Mouse (Mus musculus): ENCODE measurements around the gene Zfp62. TPM values are rescaled to one million over a fixed set of nuclear protein-coding genes. Genes with fewer than 3 reads are reported as not detected.

Gene Zfp62
- polyA plus RNA-seq (2015; fragmentation: Illumina TruSeq; extraction: RNeasy Lipid Tissue Mini Kit (QIAGEN cat#74804); ENCODE audit: insufficient read depth, low read depth, low replicate concordance) = 5.4 TPM

GRCm38 (mm10) chr11:49203129-49203768 is at the start of gene Zfp62:
TSS of gene Zfp62 (plus strand) at chr11:49203292.

GRCm38 (mm10) chr11:49154077-49154476 is 49.0 kb upstream of the Zfp62 start, which contains the start of gene Olfr1394:
TSS of gene Olfr1394 (plus strand) at chr11:49154377.

GRCm38 (mm10) chr11:49186955-49187488 is 16.1 kb upstream of the Zfp62 start, which contains the start of gene Btnl9:
TSS of gene Btnl9 (minus strand) at chr11:49187159.

GRCm38 (mm10) chr11:49243727-49244594 is 40.9 kb downstream of the Zfp62 start, which contains the start of gene Mgat1:
TSS of gene Mgat1 (plus strand) at chr11:49244191.

Other genes with a start within 250 kb of the Zfp62 start
- not detected for gene Olfr56, start 224.4 kb upstream of the Zfp62 start, polyA plus RNA-seq (2015; fragmentation: Illumina TruSeq; extraction: RNeasy Lipid Tissue Mini Kit (QIAGEN cat#74804); ENCODE audit: insufficient read depth, low read depth, low replicate concordance)
- 1.9 TPM for gene 9930111J21Rik1, start 223.9 kb upstream of the Zfp62 start, polyA plus RNA-seq (2015; fragmentation: Illumina TruSeq; extraction: RNeasy Lipid Tissue Mini Kit (QIAGEN cat#74804); ENCODE audit: insufficient read depth, low read depth, low replicate concordance)
- gene Gm12185, start 211.1 kb upstream of the Zfp62 start, polyA plus RNA-seq (2015; fragmentation: Illumina TruSeq; extraction: RNeasy Lipid Tissue Mini Kit (QIAGEN cat#74804); ENCODE audit: insufficient read depth, low read depth, low replicate concordance) = not detected
- gene Tgtp1, start 209.1 kb upstream of the Zfp62 start, polyA plus RNA-seq (2015; fragmentation: Illumina TruSeq; extraction: RNeasy Lipid Tissue Mini Kit (QIAGEN cat#74804); ENCODE audit: insufficient read depth, low read depth, low replicate concordance) = 9.7 TPM
- gene 9930111J21Rik2, start 152.1 kb upstream of the Zfp62 start, polyA plus RNA-seq (2015; fragmentation: Illumina TruSeq; extraction: RNeasy Lipid Tissue Mini Kit (QIAGEN cat#74804); ENCODE audit: insufficient read depth, low read depth, low replicate concordance) = 2.8 TPM
- 9.2 TPM for gene Tgtp2, start 139.1 kb upstream of the Zfp62 start, polyA plus RNA-seq (2015; fragmentation: Illumina TruSeq; extraction: RNeasy Lipid Tissue Mini Kit (QIAGEN cat#74804); ENCODE audit: insufficient read depth, low read depth, low replicate concordance)
- 5.4 TPM for gene Ifi47, start 126.7 kb upstream of the Zfp62 start, polyA plus RNA-seq (2015; fragmentation: Illumina TruSeq; extraction: RNeasy Lipid Tissue Mini Kit (QIAGEN cat#74804); ENCODE audit: insufficient read depth, low read depth, low replicate concordance)
- gene Olfr1396, start 88.4 kb upstream of the Zfp62 start, polyA plus RNA-seq (2015; fragmentation: Illumina TruSeq; extraction: RNeasy Lipid Tissue Mini Kit (QIAGEN cat#74804); ENCODE audit: insufficient read depth, low read depth, low replicate concordance) = 1.1 TPM
- not detected for gene Olfr1395, start 61.0 kb upstream of the Zfp62 start, polyA plus RNA-seq (2015; fragmentation: Illumina TruSeq; extraction: RNeasy Lipid Tissue Mini Kit (QIAGEN cat#74804); ENCODE audit: insufficient read depth, low read depth, low replicate concordance)
- not detected for gene Olfr1394, start 48.9 kb upstream of the Zfp62 start, polyA plus RNA-seq (2015; fragmentation: Illumina TruSeq; extraction: RNeasy Lipid Tissue Mini Kit (QIAGEN cat#74804); ENCODE audit: insufficient read depth, low read depth, low replicate concordance)
- 19.2 TPM for gene Btnl9, start 16.1 kb upstream of the Zfp62 start, polyA plus RNA-seq (2015; fragmentation: Illumina TruSeq; extraction: RNeasy Lipid Tissue Mini Kit (QIAGEN cat#74804); ENCODE audit: insufficient read depth, low read depth, low replicate concordance)
- 21.8 TPM for gene Mgat1, start 40.9 kb downstream of the Zfp62 start, polyA plus RNA-seq (2015; fragmentation: Illumina TruSeq; extraction: RNeasy Lipid Tissue Mini Kit (QIAGEN cat#74804); ENCODE audit: insufficient read depth, low read depth, low replicate concordance)
- 0.37 TPM for gene Olfr1393, start 75.0 kb downstream of the Zfp62 start, polyA plus RNA-seq (2015; fragmentation: Illumina TruSeq; extraction: RNeasy Lipid Tissue Mini Kit (QIAGEN cat#74804); ENCODE audit: insufficient read depth, low read depth, low replicate concordance)
- gene Olfr1392, start 82.0 kb downstream of the Zfp62 start, polyA plus RNA-seq (2015; fragmentation: Illumina TruSeq; extraction: RNeasy Lipid Tissue Mini Kit (QIAGEN cat#74804); ENCODE audit: insufficient read depth, low read depth, low replicate concordance) = not detected
- gene Olfr10, start 101.4 kb downstream of the Zfp62 start, polyA plus RNA-seq (2015; fragmentation: Illumina TruSeq; extraction: RNeasy Lipid Tissue Mini Kit (QIAGEN cat#74804); ENCODE audit: insufficient read depth, low read depth, low replicate concordance) = not detected
- not detected for gene Olfr1391, start 119.5 kb downstream of the Zfp62 start, polyA plus RNA-seq (2015; fragmentation: Illumina TruSeq; extraction: RNeasy Lipid Tissue Mini Kit (QIAGEN cat#74804); ENCODE audit: insufficient read depth, low read depth, low replicate concordance)
- not detected for gene Olfr1390, start 131.9 kb downstream of the Zfp62 start, polyA plus RNA-seq (2015; fragmentation: Illumina TruSeq; extraction: RNeasy Lipid Tissue Mini Kit (QIAGEN cat#74804); ENCODE audit: insufficient read depth, low read depth, low replicate concordance)
- not detected for gene Olfr1389, start 219.8 kb downstream of the Zfp62 start, polyA plus RNA-seq (2015; fragmentation: Illumina TruSeq; extraction: RNeasy Lipid Tissue Mini Kit (QIAGEN cat#74804); ENCODE audit: insufficient read depth, low read depth, low replicate concordance)
- gene Olfr1388, start 233.3 kb downstream of the Zfp62 start, polyA plus RNA-seq (2015; fragmentation: Illumina TruSeq; extraction: RNeasy Lipid Tissue Mini Kit (QIAGEN cat#74804); ENCODE audit: insufficient read depth, low read depth, low replicate concordance) = not detected

Measured in pancreas, adult 10 weeks (tissue).